Mouse (Mus musculus): ENCODE measurements around the gene Phyhipl.

The Phyhipl gene

GRCm38 (mm10) chr10:70635261-70635660 is 20.5 kb downstream of the Phyhipl start:
- no peak for DNase-seq (ENCODE audit: low read depth, low spot score)

- DNase-seq (ENCODE audit: low read depth, low spot score), result no peak
Observed at GRCm38 (mm10) chr10:70631142-70631541, 24.6 kb downstream of the Phyhipl start.

- no peak for DNase-seq (ENCODE audit: low read depth, low spot score)
Observed at GRCm38 (mm10) chr10:70623461-70623860, 32.3 kb downstream of the Phyhipl start.

DNA sequence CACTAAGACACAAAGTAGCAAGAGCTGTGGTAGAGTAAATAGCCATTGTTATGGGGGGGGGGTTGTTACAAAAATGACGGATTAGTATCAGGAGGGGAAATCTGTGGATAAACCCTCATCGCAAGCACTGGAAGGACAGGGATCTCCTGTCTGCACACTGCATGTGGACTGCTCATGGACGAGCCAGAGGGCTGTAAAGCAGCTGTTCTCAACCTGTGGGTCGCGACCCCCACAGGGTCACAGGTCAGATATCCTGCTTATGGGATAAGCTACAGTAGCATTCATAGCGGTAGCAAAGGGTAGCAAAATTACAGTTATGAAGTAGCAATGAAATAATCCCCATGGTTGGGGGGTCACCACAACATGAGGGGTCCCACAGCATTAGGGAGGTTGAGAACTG is 39.4 kb downstream of the Phyhipl start:
- DNase-seq (ENCODE audit: low read depth, low spot score), result no peak

GRCm38 (mm10) chr10:70611633-70612032 is 44.1 kb downstream of the Phyhipl start:
- no peak for DNase-seq (ENCODE audit: low read depth, low spot score)

DNA sequence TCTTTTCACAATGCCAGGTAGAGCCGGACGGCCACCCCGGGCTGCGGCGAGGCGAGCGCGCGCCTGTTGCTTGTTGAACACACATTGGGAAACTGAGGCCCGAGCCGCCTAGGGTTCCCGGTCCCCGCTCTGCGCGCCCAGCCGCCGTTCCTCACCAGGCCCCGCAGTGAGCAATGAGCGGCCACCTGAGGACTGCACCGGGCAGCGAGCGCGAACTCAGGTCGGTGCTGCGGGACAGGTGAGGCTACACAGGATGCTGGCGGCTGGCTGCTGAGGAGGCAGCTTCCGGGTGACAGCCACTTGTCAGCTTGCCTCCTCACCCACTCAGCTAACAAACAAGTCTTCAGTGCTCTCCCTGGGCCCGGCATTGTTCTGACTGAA is 55.9 kb downstream of the Phyhipl start:
- DNase-seq (ENCODE audit: low read depth, low spot score), result no peak

DNA sequence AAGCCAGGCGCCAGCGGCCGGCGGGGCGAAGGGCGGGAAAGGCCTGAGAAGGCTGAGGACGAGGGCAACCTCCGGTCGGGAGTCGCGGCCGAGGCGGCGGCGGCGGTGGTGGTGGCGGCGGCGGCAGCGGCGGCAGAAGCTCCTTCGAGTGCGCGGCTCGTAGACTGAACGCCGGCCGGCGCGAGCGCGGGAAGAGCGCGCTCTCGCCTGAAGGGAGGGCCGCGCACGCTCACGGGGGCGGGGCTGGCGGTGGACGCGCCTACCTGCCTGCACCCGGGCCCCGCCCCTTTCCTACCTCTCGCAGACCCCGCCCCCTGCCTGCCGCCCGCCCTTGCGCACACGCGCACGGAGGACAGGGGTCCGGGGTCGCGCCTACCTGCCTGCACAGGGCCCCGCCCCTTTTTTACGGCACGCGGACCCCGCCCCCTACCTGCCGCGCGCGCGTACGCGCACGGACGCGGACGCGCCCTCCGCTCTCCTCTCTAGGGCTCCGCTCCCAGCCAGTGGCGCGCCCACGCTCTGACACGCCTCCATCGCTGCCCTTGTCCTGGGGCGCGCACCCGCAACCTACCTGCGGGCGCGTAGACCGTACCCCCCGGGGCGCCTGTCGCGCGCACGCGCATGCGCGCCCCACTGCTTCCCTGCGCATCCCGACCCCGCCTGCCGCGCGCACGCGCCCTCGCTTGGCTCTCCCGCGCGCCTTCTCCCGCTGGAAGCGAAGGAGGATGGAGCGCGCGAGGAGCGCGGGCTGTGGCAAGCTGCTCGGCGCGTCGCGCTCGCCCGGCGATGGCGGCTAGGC is 56.4 kb downstream of the Phyhipl start:
- peak; percentile 89 for DNase-seq (ENCODE audit: low read depth, low spot score)

GRCm38 (mm10) chr10:70598516-70599125 is 57.1 kb downstream of the Phyhipl start:
- DNase-seq (ENCODE audit: low read depth, low spot score), result peak; percentile 53

GRCm38 (mm10) chr10:70598081-70598515 is 57.7 kb downstream of the Phyhipl start:
- peak; percentile 19 for DNase-seq (ENCODE audit: low read depth, low spot score)

- DNase-seq (ENCODE audit: low read depth, low spot score), result no peak
Observed at GRCm38 (mm10) chr10:70594007-70594406, 61.8 kb downstream of the Phyhipl start.

DNA sequence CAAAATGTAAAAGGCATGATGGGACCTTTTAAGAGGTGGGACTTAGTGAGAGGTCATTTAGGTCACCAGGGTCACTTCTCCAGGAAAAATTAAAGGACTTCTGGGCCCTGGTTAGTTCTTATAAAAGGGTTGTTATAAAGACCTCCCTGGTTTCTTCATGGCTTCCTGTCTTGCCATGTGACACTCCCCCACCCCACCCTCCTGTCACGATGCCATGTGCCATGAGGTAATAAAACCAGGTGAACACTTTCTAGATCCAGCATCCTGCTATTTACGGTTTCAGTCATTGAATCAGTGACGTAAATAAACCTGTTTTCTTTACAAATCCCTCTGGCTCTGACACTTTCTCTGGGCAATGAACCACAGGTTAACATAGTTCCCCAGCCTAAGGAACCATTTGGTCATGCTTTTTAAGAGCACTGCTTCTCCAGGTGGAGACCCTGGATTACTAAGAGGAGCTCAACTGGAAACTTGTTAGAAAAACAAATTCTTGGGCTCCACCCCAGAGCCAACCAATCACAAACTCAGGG is 68.8 kb downstream of the Phyhipl start:
- DNase-seq (ENCODE audit: low read depth, low spot score), result no peak

GRCm38 (mm10) chr10:70584171-70584570 is 71.6 kb downstream of the Phyhipl start:
- DNase-seq (ENCODE audit: low read depth, low spot score), result no peak

DNA sequence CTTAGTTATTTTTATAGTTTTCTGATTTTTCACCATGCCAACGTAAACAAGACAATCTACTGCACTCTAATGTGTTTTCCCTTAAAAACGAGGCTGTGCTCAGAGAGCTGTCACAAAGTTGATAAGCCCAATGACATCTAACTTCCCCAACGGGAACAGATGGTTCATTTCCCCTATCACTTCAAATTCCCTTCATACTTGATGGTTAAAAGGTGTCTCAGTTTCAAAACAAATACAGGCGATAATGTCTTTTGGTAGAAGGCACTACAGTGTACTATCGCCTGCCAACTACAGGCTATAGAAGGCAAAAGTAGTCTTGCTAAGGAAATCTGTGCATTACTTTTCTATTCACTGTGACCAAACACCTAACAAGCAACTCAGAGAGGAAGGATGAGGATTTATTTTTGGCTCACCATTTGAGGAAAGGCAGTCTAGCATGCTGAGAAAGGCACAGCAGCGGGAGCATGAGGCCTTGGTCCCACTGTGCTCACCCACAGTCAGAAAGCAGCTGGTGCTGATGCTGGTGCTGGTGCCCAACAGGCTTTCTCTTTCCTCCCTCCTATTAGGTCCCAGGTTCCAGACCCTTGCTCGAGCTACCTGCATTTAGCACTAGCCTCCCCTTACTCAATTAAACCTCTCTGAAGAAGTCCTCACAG is 74.1 kb downstream of the Phyhipl start:
- no peak for DNase-seq (ENCODE audit: low read depth, low spot score)

- DNase-seq (ENCODE audit: low read depth, low spot score), result peak; percentile 53
Observed at GRCm38 (mm10) chr10:70563636-70564035, 92.1 kb downstream of the Phyhipl start.

- no peak for DNase-seq (ENCODE audit: low read depth, low spot score)
Observed at GRCm38 (mm10) chr10:70552531-70552930, 103.2 kb downstream of the Phyhipl start.

- DNase-seq (ENCODE audit: low read depth, low spot score), result no peak
Observed at GRCm38 (mm10) chr10:70542857-70543256, 112.9 kb downstream of the Phyhipl start.

DNA sequence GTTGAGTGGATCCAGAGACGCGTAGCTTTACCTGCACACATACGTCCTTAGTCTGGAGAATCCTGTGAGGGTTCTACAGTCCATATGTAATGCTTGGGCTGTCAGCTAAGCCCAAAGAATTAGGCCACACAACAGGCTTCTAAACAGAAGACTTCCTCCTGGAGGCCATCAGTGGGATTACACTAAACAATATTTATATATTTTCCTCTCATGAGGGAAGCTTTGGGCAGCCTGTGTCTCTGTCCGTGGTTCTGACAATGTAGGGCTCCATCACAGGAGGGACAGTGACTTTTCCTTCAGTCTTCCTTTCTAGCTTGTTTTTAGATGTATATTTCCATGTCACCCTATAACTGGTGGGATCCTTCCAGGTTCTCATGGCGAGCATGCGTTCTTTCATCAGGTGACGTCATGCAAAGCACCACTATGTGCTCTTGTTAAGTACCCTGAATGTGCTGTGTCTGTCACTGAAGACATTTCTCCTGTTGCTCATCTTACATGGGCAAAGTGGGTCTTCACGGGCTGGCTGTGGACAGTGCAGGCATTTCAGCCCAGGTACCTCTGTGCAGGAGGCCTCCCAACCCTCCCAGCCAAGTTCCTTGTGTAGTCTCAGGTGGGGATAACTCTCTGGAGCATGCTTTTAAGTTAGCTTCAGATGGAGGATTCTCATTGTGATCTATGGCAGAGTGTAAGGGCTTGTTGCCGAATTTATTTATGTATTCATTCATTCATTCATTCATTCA is 115.1 kb downstream of the Phyhipl start:
- no peak for DNase-seq (ENCODE audit: low read depth, low spot score)

DNA sequence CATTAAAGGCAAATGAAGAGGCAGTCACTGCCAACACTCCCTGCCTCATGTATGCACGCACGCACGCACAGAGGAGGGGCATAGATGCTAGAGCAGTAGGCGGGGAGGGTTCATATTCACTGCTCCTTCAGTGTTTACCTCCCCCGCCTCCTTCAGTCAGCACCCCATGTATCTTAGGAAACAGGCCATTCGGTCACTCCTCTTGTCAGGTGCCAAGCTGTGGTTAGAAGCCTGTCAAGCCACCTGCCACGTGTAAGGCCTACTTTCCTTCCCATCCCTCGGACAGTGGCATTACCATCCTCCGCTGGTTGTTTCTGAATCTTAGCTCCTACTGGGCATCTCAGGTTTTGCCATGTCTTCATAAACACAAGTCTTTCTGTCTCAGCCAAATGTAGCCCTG is 116.5 kb downstream of the Phyhipl start:
- no peak for DNase-seq (ENCODE audit: low read depth, low spot score)

DNA sequence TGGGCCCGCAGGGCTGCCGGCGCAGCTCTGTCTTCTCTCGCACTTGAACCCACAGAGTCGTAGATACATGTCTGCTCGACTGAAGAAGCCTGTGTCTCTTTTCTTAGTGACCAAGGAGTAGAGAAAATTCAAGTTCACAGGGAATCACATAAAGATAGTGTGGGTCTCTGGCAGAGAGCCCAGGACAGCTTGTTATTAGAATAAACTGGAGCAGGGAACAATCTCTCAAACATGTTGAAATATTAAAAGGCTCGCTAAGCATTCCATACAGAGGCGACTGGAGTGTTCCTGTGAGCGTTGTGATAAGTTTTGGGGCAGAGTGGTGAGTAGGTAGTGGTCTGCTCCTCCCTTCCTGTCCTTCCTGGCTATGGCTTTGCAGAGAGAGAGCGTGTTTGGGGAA is 118.1 kb downstream of the Phyhipl start:
- no peak for DNase-seq (ENCODE audit: low read depth, low spot score)

- no peak for DNase-seq (ENCODE audit: low read depth, low spot score)
Observed at GRCm38 (mm10) chr10:70535401-70535800, 120.4 kb downstream of the Phyhipl start.

DNA sequence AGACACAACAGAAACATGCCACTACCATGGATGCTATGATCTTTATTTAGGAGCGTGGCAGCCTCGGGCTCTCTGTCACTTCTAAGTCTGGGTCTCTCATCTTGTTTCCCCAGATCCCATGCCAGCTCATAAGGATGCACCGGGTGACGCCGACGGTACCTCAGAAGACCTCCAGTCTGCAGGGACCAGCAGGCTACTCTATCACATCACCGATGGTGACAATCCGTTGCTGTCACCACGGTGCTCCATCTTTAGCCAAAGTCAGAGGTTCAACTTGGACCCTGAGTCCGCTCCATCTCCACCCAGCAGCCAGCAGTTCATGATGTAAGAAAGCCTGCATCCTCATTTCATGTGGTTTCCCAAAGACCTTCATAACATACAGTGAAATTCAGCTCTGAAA is 121.2 kb downstream of the Phyhipl start:
- no peak for DNase-seq (ENCODE audit: low read depth, low spot score)

DNA sequence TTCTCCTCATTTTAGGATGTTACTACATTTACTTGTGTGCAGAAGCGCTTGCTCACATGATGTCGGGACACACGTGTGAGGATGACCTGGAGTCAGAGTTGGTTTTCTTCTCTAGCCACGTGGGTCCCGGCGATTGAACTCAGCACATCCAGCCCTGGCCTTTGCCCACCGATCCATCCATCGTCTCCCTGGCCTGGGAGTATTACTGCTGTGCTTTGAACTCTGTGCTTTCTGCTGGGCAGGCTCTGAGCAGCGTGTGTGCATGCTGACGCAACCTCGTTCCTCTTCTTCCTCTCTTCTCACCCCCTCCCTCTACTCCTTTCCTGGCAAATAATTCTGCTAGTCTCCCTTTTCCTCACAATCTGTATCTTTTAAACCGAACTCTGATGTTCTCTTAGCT is 121.8 kb downstream of the Phyhipl start:
- no peak for DNase-seq (ENCODE audit: low read depth, low spot score)
